Mouse (Mus musculus) gastrocnemius, postnatal 10 days (tissue): ENCODE results near the gene Spag16. TPM values are rescaled to one million over a fixed set of nuclear protein-coding genes. Genes with fewer than 3 reads are reported as not detected.

Experiments
- DNase-seq: peaks from one replicate; pipeline ENCODE4 v3.0.0; 2021; ENCODE audit warnings: mixed read lengths
- total RNA-seq, 2 experiments: library from RNA; stranded (reverse); gene quantifications; 2 replicates each; pipeline ENCODE4 v1.2.3; 2021

Gene Spag16
- total RNA-seq, 2 experiments from 2014 or later: not detected

DNA sequence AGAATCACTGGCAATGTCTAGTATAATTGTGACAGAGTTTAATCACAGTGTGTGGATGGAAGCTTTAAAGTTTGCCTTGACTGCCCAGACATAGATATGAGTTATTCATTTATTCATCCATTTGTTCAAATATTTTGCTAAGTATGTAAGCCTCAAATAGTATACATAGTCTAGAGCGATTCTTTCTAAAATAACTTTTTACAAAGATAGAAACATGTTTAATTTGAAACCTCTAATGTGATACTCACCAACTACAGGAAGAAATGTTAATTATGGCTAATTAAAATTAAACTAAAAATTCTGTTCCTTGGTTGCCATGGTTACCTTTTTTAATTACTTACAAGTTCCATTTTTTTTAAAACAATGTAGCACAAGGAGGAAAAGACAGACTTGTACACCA, 653.1 kb downstream of the Spag16 start:
- no peak for DNase-seq

DNA sequence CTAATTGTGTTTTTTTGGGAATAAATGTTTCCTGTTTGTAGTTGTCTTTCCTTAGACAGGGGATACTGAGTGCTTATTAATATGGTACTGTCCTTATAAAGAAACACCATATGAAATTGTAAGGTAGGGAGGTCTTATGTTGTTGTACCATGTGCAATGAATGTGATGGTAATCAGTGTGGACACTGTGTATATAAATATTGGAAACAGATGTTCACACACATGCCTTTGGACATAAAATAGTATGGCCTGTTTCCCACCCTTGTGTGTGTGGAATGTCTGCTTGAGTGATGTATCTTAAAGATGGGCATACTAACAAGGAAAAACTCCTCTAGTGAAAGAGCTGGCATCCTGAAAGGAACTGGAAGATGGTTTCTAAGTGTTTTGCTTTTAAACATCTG, 692.1 kb downstream of the Spag16 start:
- DNase-seq: no peak

DNA sequence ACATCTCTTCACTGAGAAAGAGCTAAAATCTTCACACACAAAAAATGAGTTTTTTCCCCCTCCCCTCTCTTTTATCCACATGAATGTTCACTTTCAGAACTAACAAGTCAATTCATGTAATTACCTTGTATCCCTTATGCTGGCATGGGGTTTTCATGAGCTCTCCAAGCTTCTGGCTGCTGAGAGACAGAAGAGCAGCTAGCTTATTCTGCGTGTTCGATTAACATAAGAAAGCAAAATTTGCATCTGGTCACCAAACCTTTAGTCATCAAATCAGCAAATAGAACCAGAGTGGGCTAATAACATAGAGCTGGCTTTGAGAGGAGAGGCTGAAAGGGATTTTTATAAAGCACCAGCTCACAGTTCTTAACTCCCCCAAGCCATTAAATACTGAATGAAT, 700.4 kb downstream of the Spag16 start:
- no peak for DNase-seq

DNA sequence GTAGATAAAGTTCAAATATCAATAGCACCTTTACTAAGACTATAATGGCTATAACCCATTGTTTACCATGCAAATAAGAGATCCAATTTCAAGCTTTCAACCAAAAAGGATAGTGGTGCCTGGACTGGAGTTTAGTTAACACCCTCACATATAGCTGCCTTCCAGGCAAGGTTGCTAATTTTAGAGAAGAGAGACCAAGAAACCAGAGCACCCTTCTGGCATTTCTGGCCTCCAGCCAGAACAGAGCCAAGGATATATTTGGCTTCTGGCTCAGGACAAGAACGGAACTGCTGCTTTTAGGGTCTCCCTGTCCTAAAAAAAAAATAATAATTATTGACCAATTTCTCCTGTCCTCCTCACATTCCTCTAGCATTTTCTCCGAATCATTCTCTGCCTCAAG, 703.0 kb downstream of the Spag16 start:
- DNase-seq: peak; percentile 8

DNA sequence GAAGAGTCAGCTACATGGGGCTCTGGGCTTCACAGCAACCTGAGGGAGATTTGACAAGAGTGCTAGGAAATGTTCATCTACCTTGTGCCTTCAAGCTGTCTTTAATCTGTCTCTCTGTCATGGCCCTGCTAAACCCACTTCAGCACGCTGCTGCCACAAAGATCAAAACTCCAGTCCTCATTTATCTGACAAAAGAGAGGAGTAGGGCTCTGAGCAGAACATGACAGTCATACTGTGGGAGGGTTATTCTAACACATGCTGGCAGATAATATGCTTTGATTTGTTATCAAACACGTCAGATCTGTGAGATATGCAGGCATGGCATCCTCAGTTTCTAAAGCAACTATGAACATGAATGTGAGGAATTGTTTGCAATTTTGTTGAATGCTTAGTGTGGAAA, 725.1 kb downstream of the Spag16 start:
- DNase-seq: no peak

DNA sequence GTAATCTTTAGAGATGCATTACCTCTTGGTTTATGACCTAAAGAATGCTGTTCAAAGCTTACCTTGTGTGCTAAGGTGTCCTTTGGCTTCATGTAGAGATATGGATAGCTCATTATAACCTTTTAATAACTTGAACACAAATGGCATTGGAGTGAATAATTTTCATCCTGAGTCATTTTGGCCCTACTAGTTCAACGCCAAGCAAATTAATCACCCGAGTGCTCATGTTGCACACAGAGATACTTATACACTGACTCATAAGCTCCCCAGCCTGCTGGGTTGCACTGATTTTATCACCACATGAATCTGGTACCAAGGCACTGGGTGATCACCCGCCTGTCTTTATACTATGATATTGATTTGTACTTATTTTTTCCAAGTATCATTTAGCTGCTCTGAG, 795.0 kb downstream of the Spag16 start:
- DNase-seq: no peak

DNA sequence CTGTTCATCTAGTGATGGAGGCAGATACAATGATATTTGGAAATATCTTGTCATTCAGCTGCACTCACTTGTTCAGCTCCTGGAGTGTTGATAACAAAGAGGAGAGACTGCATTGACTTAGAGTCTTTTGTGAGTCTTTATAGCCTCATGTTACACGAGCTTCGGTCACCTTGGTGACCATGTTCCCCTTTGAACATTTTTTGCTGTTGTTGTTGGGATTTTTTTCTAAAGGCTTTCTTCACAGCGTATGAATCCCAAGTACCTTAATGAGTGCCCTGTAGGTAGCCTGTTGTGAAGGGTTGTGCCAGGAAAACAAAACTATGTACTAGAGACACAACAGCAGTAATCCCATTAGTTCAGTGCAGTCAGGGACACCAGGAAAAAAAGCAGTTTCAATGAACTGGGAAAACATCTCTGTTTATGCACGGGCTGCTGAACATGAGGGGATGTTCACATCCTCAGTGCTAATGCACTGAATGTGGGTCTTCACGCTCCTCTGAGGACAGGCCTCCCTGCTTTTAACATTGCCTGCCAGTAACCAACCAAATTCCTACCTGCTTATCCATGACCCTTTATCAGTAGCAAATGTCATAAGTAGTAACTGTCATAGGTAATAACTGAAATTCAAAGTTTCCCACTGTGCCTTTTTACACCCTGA, 798.2 kb downstream of the Spag16 start:
- no peak for DNase-seq

DNA sequence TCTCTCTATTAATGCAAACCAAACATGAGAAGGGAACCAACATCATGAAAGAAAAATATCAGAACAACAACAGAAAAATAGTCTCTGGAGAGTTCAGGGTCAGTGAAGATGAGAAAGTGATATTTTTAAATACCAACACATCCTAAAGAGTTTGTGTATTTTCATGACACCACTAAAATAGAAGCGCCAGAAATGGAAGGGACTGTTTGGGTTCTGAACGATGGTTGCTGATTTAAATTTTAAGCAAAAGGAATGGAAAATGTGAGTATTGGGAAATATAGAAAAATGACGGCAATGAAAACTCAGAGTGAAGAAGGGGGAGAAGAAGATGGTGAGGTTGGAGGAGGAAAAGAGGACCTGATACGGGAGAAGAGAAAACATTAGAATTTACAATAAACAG, 825.9 kb downstream of the Spag16 start:
- no peak for DNase-seq

DNA sequence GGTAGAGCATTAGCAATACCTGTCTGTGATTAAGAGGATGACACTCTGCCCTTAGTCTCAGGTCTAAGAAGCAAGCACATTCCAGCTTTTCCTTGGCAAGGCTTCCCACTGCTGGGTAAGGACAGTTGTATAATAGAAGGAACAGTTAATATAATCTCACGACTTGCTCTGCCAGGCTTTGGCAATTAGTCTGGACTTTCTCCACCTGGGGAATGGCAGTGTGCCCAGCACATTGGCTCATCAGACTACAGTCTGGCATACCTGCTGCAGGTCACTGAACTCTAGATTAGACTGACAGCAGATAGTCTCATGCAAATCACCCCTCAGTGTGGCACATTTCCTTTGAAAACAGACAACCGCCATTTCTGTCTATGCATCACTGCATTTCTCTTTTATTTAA, 865.8 kb downstream of the Spag16 start:
- no peak for DNase-seq

DNA sequence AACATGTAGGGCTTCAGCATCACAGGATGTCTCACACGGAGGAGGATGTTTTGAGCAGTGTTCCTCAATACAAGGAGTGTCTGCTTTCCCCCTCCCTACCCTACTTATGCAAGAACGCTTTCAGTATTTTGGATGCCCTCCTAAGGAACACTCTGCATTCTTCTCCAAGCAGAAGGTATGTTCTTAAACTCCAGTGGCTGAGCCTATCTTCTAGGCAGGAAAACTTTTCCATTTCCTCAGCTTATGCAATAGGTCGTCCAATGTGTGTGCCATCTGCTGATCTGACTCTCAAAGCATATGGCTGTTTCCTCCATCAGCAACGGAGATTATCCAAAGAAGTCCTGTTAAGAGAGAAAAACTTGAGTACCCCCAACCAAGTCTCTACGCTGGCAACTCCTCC, 873.5 kb downstream of the Spag16 start:
- DNase-seq: no peak

DNA sequence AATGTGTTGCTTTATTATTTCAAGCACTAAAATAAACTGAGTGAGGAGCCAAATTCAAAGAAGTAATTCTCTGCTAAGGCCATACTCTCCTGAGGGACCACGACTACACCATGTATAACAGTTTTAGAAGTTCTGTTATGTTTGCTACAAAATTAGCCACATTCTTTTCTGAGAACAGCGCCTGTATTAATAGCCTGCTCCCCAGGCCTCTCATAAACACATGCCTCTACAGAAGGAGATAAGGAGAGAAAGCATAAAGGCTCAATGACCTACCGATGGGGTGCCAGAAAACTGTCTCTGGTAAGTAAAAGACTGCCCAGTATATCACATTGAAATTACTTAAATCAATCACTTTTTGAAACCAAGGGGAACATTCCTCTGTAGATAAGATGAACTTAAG, 877.2 kb downstream of the Spag16 start:
- no peak for DNase-seq

DNA sequence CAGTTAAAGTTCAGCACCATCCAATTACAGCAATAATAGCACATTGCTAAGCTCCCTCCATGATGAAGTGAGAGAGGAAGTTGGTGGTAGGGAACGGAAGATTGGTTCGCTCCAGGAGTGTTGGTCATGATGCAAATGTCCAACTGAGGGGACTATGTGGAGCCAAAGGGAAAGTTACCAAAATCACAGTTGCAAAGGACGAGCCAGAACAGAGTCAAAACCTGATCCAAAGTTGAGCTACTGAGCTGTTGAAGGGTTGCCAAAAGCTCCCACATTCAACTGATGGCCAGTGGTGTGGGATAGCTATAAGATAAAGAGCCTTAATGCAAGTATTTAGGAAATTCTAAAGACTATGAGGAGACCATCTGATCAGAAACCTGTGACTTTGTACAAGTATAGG, 879.1 kb downstream of the Spag16 start:
- no peak for DNase-seq

DNA sequence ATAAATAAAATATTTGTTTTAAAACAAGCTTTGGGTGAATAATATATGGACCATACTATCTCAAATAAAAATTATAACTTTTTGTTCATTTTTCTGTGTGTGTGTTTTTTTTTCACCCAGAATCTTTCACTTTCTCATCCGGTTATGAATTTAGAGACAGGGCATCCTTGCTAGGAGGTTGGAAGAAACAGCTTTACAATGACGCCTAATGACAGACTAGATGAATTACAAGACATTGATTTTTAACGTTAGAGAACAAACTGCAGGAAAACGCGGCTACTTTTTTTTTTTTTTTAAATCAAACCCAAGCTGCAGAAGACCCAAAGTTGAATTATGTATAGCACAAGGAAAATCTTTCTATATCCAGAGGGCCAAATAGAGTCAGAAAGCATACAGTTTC, 898.3 kb downstream of the Spag16 start:
- no peak for DNase-seq

DNA sequence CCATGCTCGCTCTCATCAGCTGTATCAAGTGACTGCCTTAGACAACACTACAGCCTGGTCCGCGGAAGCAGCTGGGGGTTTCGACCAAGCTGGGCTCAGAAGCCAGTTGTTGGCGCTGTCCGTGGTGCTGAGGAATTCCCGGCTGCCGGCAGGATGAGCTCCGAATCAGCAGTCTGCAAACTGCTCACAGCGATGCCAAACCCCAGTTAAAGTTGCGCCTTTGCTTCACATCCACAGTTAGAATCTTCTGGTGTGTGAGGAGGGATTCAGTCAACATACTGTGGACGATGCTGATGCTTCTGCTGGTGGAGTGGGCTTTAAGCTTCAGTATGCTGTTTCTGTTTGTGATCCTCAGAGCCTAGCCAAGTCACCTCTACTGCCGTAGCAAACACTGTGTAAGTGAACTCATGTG, 898.9 kb downstream of the Spag16 start, which contains the start of gene Vwc2l:
TSS of gene Vwc2l (plus strand) at position 61 of the 412 bp plus-strand sequence.
- DNase-seq: peak; percentile 70

Other genes with a start within 250 kb of the Spag16 start
- 10 to 100 TPM in 1 of 2 experiments, 1 to 10 TPM in 1; 8.9 to 11.6 TPM for gene Ikzf2, start 139.7 kb upstream of the Spag16 start, total RNA-seq